Mouse (Mus musculus): Measurements from ENCODE around the gene Elp6. TPM values are rescaled to one million over a fixed set of nuclear protein-coding genes. Genes with fewer than 3 reads are reported as not detected.
A peak's percentile ranks its signal among the peaks of the same experiment; 100 is the strongest.

Elp6 gene
- polyA plus RNA-seq (2015; fragmentation: Nextera tagmentation; extraction: Ambion mirVana): 39.0 and 40.2 TPM in 2 replicates

DNA sequence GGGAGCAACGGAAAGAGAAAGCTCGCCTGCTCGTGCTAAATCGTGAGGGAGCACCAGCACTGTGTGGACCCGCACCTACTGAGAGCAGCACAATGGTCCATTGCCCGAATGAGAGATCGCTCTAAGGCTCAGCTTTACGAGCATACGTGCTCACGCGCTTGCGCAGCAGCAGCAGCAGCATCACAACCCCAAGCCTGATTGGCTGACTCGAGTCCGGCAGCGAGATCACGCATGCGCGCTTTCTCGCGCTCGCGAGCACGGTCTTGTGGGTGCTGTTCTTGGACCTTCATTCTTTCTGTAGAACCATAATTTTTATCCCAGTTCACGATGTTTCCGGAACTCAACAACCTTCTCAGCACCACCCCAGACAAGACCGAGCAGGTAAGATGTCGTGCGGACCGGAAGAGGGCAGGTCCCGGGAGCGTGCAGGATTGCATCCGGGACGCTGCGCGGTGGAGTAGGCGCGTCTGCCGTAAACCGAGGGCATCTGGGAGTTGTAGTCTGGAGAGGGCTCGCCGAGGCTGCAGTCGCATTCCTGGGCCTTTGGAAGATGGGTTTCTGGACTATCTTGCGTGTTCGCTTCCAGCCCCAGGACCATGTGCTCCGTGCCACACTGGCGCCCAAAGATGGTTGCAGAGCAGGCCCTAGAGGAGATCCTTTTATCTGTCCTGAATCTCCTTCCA lies at the start of gene Elp6:
Elp6 (plus strand) TSS at position 205 of the 683 bp plus-strand sequence.
- WGBS: under 1% methylated on average over 42 of the region's 46 CpGs
- peak; percentile 99 for ATAC-seq
- H3K27me3 ChIP-seq (replicated peaks; ENCODE audit: control insufficient read depth, insufficient read depth, low read length): no peaks in the 10 kb centered on the region
- H3K36me3 ChIP-seq (ENCODE audit: control insufficient read depth, insufficient read depth, low read length): no peaks in the 10 kb centered on the region
- H3K4me2 ChIP-seq (ENCODE audit: low read length): peak within 1 kb of the TSS; percentile 88
- H3K27ac ChIP-seq (ENCODE audit: low read depth, low read length): peak within 1 kb of the TSS; percentile 96
- H3K4me3 ChIP-seq (ENCODE audit: low read length): peak within 1 kb of the TSS; percentile 62
- H3K4me1 ChIP-seq (ENCODE audit: control insufficient read depth, insufficient read depth, low read depth, low read length): peaks cover 8% of the 10 kb centered on the region
- peak within 1 kb of the TSS; percentile 67 for H3K9ac ChIP-seq (ENCODE audit: low read depth, low read length)
- no peaks in the 10 kb centered on the region for H3K9me3 ChIP-seq (ENCODE audit: control insufficient read depth, low read length)

- Histone ChIP-seq H3K4me3 (ENCODE audit: low read length) (no peak overlapping the region), H3K4me2 (ENCODE audit: low read length) (no peak overlapping the region; the same call in 1 of the 2 replicates), H3K27ac (ENCODE audit: low read depth, low read length) (peak overlapping the region; percentile 69), H3K9ac (ENCODE audit: low read depth, low read length) (peak overlapping the region; percentile 13), H3K36me3 (ENCODE audit: control insufficient read depth, insufficient read depth, low read length) (peaks cover 4% of the 10 kb centered on the region; the same call in 1 of the 2 replicates), H3K9me3 (ENCODE audit: control insufficient read depth, low read length) (no peaks in the 10 kb centered on the region), H3K27me3 (replicated peaks; ENCODE audit: control insufficient read depth, insufficient read depth, low read length) (no peaks in the 10 kb centered on the region), H3K4me1 (ENCODE audit: control insufficient read depth, insufficient read depth, low read depth, low read length) (peaks cover 18% of the 10 kb centered on the region)
- 18% methylated on average over 15 of the region's 15 CpGs for WGBS
- ATAC-seq: peak; percentile 87
Measured at GRCm38 (mm10) chr9:110255407-110256019, 49.5 kb upstream of the Elp6 start.

- H3K9me3 ChIP-seq (ENCODE audit: control insufficient read depth, low read length): no peaks in the 10 kb centered on the region
- no peak overlapping the region for H3K4me3 ChIP-seq (ENCODE audit: low read length)
- no peak overlapping the region for H3K9ac ChIP-seq (ENCODE audit: low read depth, low read length)
- ATAC-seq: peak; percentile 48
- H3K36me3 ChIP-seq (ENCODE audit: control insufficient read depth, insufficient read depth, low read length): peaks cover 12% of the 10 kb centered on the region
- H3K4me1 ChIP-seq (ENCODE audit: control insufficient read depth, insufficient read depth, low read depth, low read length): peaks cover 10% of the 10 kb centered on the region
- no peak overlapping the region for H3K27ac ChIP-seq (ENCODE audit: low read depth, low read length)
- H3K27me3 ChIP-seq (replicated peaks; ENCODE audit: control insufficient read depth, insufficient read depth, low read length): no peaks in the 10 kb centered on the region
- no peak overlapping the region for H3K4me2 ChIP-seq (ENCODE audit: low read length)
- 65% methylated on average over 6 of the region's 6 CpGs for WGBS
Measured at GRCm38 (mm10) chr9:110258646-110259045, 46.3 kb upstream of the Elp6 start.

GRCm38 (mm10) chr9:110259118-110259517 lies 45.9 kb upstream of the Elp6 start:
- H3K4me2 ChIP-seq (ENCODE audit: low read length): no peak overlapping the region
- no peak for ATAC-seq

DNA sequence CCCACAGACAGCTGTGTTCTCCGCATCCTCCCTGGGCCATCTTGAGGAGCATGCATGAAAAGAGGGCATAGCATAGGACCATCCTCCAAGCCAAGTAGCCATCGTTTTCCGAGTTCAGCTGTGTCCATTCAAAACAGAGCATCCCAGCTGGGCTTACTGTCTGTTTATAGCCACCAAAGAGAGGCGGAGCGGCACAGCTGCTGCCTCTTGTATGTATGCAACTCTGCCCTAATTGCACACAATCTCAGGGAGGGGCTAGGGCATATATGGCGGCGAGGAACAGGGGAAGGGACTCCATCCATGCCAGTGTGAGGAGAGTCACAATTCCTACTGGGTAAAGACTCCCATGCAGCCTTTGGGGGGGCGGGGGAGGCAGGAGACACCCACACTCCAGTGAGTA lies 41.8 kb upstream of the Elp6 start:
- Histone ChIP-seq H3K4me1 (ENCODE audit: control insufficient read depth, insufficient read depth, low read depth, low read length) (peaks cover under 1% of the 10 kb centered on the region; the same call in 1 of the 2 replicates), H3K27ac (ENCODE audit: low read depth, low read length) (no peak overlapping the region), H3K4me3 (ENCODE audit: low read length) (no peak overlapping the region), H3K36me3 (ENCODE audit: control insufficient read depth, insufficient read depth, low read length) (peaks cover 12% of the 10 kb centered on the region), H3K9ac (ENCODE audit: low read depth, low read length) (no peak overlapping the region), H3K27me3 (replicated peaks; ENCODE audit: control insufficient read depth, insufficient read depth, low read length) (no peaks in the 10 kb centered on the region), H3K9me3 (ENCODE audit: control insufficient read depth, low read length) (no peaks in the 10 kb centered on the region), H3K4me2 (ENCODE audit: low read length) (no peak overlapping the region)
- ATAC-seq: no peak
- WGBS: 66% methylated on average over 8 of the region's 8 CpGs

More at GRCm38 (mm10) chr9:110259118-110259517, 45.9 kb upstream of the Elp6 start:
- Histone ChIP-seq H3K36me3 (ENCODE audit: control insufficient read depth, insufficient read depth, low read length) (peaks cover 12% of the 10 kb centered on the region), H3K27ac (ENCODE audit: low read depth, low read length) (no peak overlapping the region), H3K4me3 (ENCODE audit: low read length) (no peak overlapping the region), H3K4me1 (ENCODE audit: control insufficient read depth, insufficient read depth, low read depth, low read length) (peaks cover 10% of the 10 kb centered on the region), H3K27me3 (replicated peaks; ENCODE audit: control insufficient read depth, insufficient read depth, low read length) (no peaks in the 10 kb centered on the region), H3K9me3 (ENCODE audit: control insufficient read depth, low read length) (no peaks in the 10 kb centered on the region), H3K9ac (ENCODE audit: low read depth, low read length) (no peak overlapping the region)
- WGBS: 90% methylated on average over 3 of the region's 3 CpGs

- H3K4me3 ChIP-seq (ENCODE audit: low read length): no peak overlapping the region
- H3K36me3 ChIP-seq (ENCODE audit: control insufficient read depth, insufficient read depth, low read length): peaks cover 10% of the 10 kb centered on the region
- no peaks in the 10 kb centered on the region for H3K27me3 ChIP-seq (replicated peaks; ENCODE audit: control insufficient read depth, insufficient read depth, low read length)
- no peak overlapping the region for H3K9ac ChIP-seq (ENCODE audit: low read depth, low read length)
- no peaks in the 10 kb centered on the region for H3K4me1 ChIP-seq (ENCODE audit: control insufficient read depth, insufficient read depth, low read depth, low read length)
- no peak overlapping the region for H3K27ac ChIP-seq (ENCODE audit: low read depth, low read length)
- no peaks in the 10 kb centered on the region for H3K9me3 ChIP-seq (ENCODE audit: control insufficient read depth, low read length)
- WGBS: 76% methylated on average over 9 of the region's 9 CpGs
- no peak for ATAC-seq
- H3K4me2 ChIP-seq (ENCODE audit: low read length): no peak overlapping the region
Measured at GRCm38 (mm10) chr9:110264991-110265390, 40.0 kb upstream of the Elp6 start.

- no peaks in the 10 kb centered on the region for H3K36me3 ChIP-seq (ENCODE audit: control insufficient read depth, insufficient read depth, low read length)
- ATAC-seq: no peak
- H3K27ac ChIP-seq (ENCODE audit: low read depth, low read length): no peak overlapping the region
- no peak overlapping the region for H3K4me2 ChIP-seq (ENCODE audit: low read length)
- H3K9ac ChIP-seq (ENCODE audit: low read depth, low read length): no peak overlapping the region
- no peaks in the 10 kb centered on the region for H3K9me3 ChIP-seq (ENCODE audit: control insufficient read depth, low read length)
- no peaks in the 10 kb centered on the region for H3K27me3 ChIP-seq (replicated peaks; ENCODE audit: control insufficient read depth, insufficient read depth, low read length)
- no peaks in the 10 kb centered on the region for H3K4me1 ChIP-seq (ENCODE audit: control insufficient read depth, insufficient read depth, low read depth, low read length)
- 87% methylated on average over 10 of the region's 10 CpGs for WGBS
- no peak overlapping the region for H3K4me3 ChIP-seq (ENCODE audit: low read length)
Measured at GRCm38 (mm10) chr9:110268416-110268815, 36.6 kb upstream of the Elp6 start.

DNA sequence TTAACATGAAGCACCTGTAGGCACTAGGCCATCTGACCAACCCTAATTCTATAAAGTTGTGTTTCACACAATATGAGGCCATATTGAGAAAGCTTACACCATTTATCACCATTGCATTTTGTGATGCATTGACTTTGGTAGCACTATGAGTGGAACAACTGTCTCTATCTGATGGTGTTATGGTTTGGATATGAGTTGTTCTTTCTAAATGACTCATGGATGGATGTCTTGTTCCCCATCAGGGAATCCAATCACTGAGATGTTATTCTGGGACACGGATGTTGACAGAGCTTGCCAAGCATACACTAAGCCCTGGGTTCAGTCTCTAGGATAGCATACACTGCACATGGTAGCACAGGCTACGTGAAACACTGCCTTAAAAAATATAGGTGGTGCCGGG lies 32.6 kb upstream of the Elp6 start:
- WGBS: 94% methylated on average over 3 of the region's 3 CpGs
- no peak overlapping the region for H3K4me2 ChIP-seq (ENCODE audit: low read length)
- no peaks in the 10 kb centered on the region for H3K36me3 ChIP-seq (ENCODE audit: control insufficient read depth, insufficient read depth, low read length)
- H3K4me3 ChIP-seq (ENCODE audit: low read length): no peak overlapping the region
- no peaks in the 10 kb centered on the region for H3K27me3 ChIP-seq (replicated peaks; ENCODE audit: control insufficient read depth, insufficient read depth, low read length)
- H3K4me1 ChIP-seq (ENCODE audit: control insufficient read depth, insufficient read depth, low read depth, low read length): no peaks in the 10 kb centered on the region
- no peak overlapping the region for H3K27ac ChIP-seq (ENCODE audit: low read depth, low read length)
- no peaks in the 10 kb centered on the region for H3K9me3 ChIP-seq (ENCODE audit: control insufficient read depth, low read length)
- H3K9ac ChIP-seq (ENCODE audit: low read depth, low read length): no peak overlapping the region
- no peak for ATAC-seq

- Histone ChIP-seq H3K9me3 (ENCODE audit: control insufficient read depth, low read length) (no peaks in the 10 kb centered on the region), H3K27ac (ENCODE audit: low read depth, low read length) (no peak overlapping the region), H3K4me1 (ENCODE audit: control insufficient read depth, insufficient read depth, low read depth, low read length) (no peaks in the 10 kb centered on the region), H3K36me3 (ENCODE audit: control insufficient read depth, insufficient read depth, low read length) (no peaks in the 10 kb centered on the region), H3K4me3 (ENCODE audit: low read length) (no peak overlapping the region), H3K9ac (ENCODE audit: low read depth, low read length) (no peak overlapping the region), H3K27me3 (replicated peaks; ENCODE audit: control insufficient read depth, insufficient read depth, low read length) (no peaks in the 10 kb centered on the region), H3K4me2 (ENCODE audit: low read length) (no peak overlapping the region)
- 80% methylated on average over 4 of the region's 4 CpGs for WGBS
- no peak for ATAC-seq
Measured at GRCm38 (mm10) chr9:110273507-110273906, 31.5 kb upstream of the Elp6 start.

All from hindbrain, embryonic 16.5 days (tissue).